Mouse (Mus musculus) heart, adult 11 months (tissue): Measurements from ENCODE around the gene Fitm2.
A peak's percentile ranks its signal among the peaks of the same experiment; 100 is the strongest.
"Not testable (repeated sequence)": the region's sequence is repeated elsewhere in the genome, so short reads cannot be mapped to it uniquely, and the experiment has no call there.

Source experiments
- DNase-seq: peaks from one replicate; pipeline ENCODE4 v3.0.0; 2022

The Fitm2 gene

GRCm38 (mm10) chr2:163462801-163463200 lies 9.6 kb downstream of the Fitm2 start:
- peak; percentile 91 for DNase-seq

GRCm38 (mm10) chr2:163462386-163462785 lies 10.0 kb downstream of the Fitm2 start:
- no peak for DNase-seq

GRCm38 (mm10) chr2:163461307-163461706 lies 11.1 kb downstream of the Fitm2 start:
- DNase-seq, result not testable (repeated sequence)

- DNase-seq, result peak; percentile 91
Measured at GRCm38 (mm10) chr2:163460622-163461021, 11.8 kb downstream of the Fitm2 start.

- peak; percentile 95 for DNase-seq
Measured at GRCm38 (mm10) chr2:163459380-163459779, 13.0 kb downstream of the Fitm2 start.

- DNase-seq, result no peak
Measured at GRCm38 (mm10) chr2:163458539-163459265, 13.7 kb downstream of the Fitm2 start.

- peak; percentile 79 for DNase-seq
Measured at GRCm38 (mm10) chr2:163453378-163453777, 19.1 kb downstream of the Fitm2 start.

- peak; percentile 81 for DNase-seq
Measured at GRCm38 (mm10) chr2:163452738-163453137, 19.7 kb downstream of the Fitm2 start.

- peak; percentile 85 for DNase-seq
Measured at GRCm38 (mm10) chr2:163450668-163451295, 21.6 kb downstream of the Fitm2 start.

- DNase-seq, result no peak
Measured at GRCm38 (mm10) chr2:163449276-163449675, 23.2 kb downstream of the Fitm2 start.

- no peak for DNase-seq
Measured at GRCm38 (mm10) chr2:163447375-163447774, 25.1 kb downstream of the Fitm2 start.

GRCm38 (mm10) chr2:163444017-163444416 lies 28.4 kb downstream of the Fitm2 start:
- DNase-seq, result no peak

- DNase-seq, result peak; percentile 97
Measured at GRCm38 (mm10) chr2:163443543-163443942, 28.9 kb downstream of the Fitm2 start.

- DNase-seq, result no peak
Measured at GRCm38 (mm10) chr2:163439488-163439887, 32.9 kb downstream of the Fitm2 start.

GRCm38 (mm10) chr2:163438619-163439451 lies 33.6 kb downstream of the Fitm2 start:
- DNase-seq, result no peak

GRCm38 (mm10) chr2:163438246-163438618 lies 34.2 kb downstream of the Fitm2 start, which contains the start of gene Gdap1l1:
Gdap1l1 (plus strand) TSS chr2:163438476.
- DNase-seq, result no peak

GRCm38 (mm10) chr2:163437800-163438199 lies 34.6 kb downstream of the Fitm2 start:
- DNase-seq, result no peak

GRCm38 (mm10) chr2:163433971-163434370 lies 38.5 kb downstream of the Fitm2 start:
- DNase-seq, result no peak

- no peak for DNase-seq
Measured at GRCm38 (mm10) chr2:163431289-163431688, 41.1 kb downstream of the Fitm2 start.

GRCm38 (mm10) chr2:163428346-163429011 lies 44.0 kb downstream of the Fitm2 start:
- peak; percentile 93 for DNase-seq

- peak; percentile 74 for DNase-seq
Measured at GRCm38 (mm10) chr2:163424597-163424996, 47.8 kb downstream of the Fitm2 start, which contains the start of gene Oser1. Oser1 (minus strand) TSS chr2:163424697.

GRCm38 (mm10) chr2:163422895-163423660 lies 49.4 kb downstream of the Fitm2 start:
- peak; percentile 87 for DNase-seq
